Mouse (Mus musculus): ENCODE results near the gene Cntnap2. TPM values are rescaled to one million over a fixed set of nuclear protein-coding genes. Genes with fewer than 3 reads are reported as not detected.
"Not testable (repeated sequence)": the region's sequence is repeated elsewhere in the genome, so short reads cannot be mapped to it uniquely, and the experiment has no call there.

Cntnap2 gene
- polyA plus RNA-seq, 1 experiment, result not detected

- TF ChIP-seq E2F4 (IDR thresholded peaks at IDR 0.05; ENCODE audit: insufficient read depth) (no peak), REST (IDR thresholded peaks at IDR 0.05; ENCODE audit: insufficient read depth, insufficient read length) (no peak), MYOD1 (IDR thresholded peaks at IDR 0.05; ENCODE audit: control insufficient read depth in 1 of 3, insufficient read length in 2 of 3, low read depth in 2 of 3) (no peak), POLR2AphosphoS2 (IDR thresholded peaks at IDR 0.05; ENCODE audit: insufficient read length, low read depth) (no peak), TCF12 (IDR thresholded peaks at IDR 0.05; ENCODE audit: insufficient read depth, poor library complexity, severe bottlenecking) (no peak), POLR2A (IDR thresholded peaks at IDR 0.05; ENCODE audit: insufficient read length, low read depth) (no peak), SRF (IDR thresholded peaks at IDR 0.05; ENCODE audit: control insufficient read depth, insufficient read length, low read depth) (no peak), CEBPB (IDR thresholded peaks at IDR 0.05; ENCODE audit: insufficient read depth, poor library complexity, severe bottlenecking) (no peak), USF1 (IDR thresholded peaks at IDR 0.05; ENCODE audit: low read depth) (no peak), MAX (IDR thresholded peaks at IDR 0.05; ENCODE audit: low read depth) (no peak), MYOG (IDR thresholded peaks at IDR 0.05; ENCODE audit: control insufficient read depth in 1 of 3, insufficient read depth in 1 of 3, insufficient read length in 2 of 3, low read depth in 2 of 3) (no peak), TCF3 (IDR thresholded peaks at IDR 0.05; ENCODE audit: insufficient read length, low read depth) (no peak)
- Histone ChIP-seq H3K4me2 (ENCODE audit: low read depth) (no peak overlapping the region), H3ac (ENCODE audit: control insufficient read depth, insufficient read length) (no peak overlapping the region), H3K4me3 (no peak overlapping the region), H3K79me2 (ENCODE audit: control insufficient read depth, insufficient read depth) (no peaks in the 10 kb centered on the region), H3K36me3 (ENCODE audit: control insufficient read depth, insufficient read depth) (no peaks in the 10 kb centered on the region), H3K27me3 (ENCODE audit: control insufficient read depth, insufficient read depth, insufficient read length) (no peaks in the 10 kb centered on the region)
These were observed 2123.1 kb downstream of the Cntnap2 start for GRCm38 (mm10) chr6:47182252-47182651.

DNA sequence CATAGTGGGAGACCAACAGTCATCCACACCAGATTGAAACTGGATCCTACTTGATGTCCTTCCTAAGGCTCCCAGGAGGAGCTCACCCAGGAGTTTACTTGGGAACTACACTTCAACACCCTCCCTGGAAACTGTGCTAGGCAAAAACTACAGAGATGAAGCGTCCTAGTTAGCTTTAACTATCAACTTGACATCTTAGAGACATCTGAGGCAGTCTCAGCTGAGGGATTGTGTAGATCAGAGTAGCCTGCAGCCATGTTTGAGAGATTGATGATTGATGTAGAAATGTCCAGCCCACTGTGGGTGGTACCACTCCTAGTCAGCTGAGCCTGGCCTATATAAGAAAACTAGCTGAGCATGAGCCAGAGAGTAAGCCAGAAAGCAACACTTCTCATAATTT lies 2123.6 kb downstream of the Cntnap2 start:
- Histone ChIP-seq H3K79me2 (ENCODE audit: control insufficient read depth, insufficient read depth) (no peaks in the 10 kb centered on the region), H3K36me3 (ENCODE audit: control insufficient read depth, insufficient read depth) (no peaks in the 10 kb centered on the region), H3K4me2 (ENCODE audit: low read depth) (no peak overlapping the region), H3K4me3 (no peak overlapping the region), H3K27me3 (ENCODE audit: control insufficient read depth, insufficient read depth, insufficient read length) (no peaks in the 10 kb centered on the region), H3ac (ENCODE audit: control insufficient read depth, insufficient read length) (no peak overlapping the region)
- TF ChIP-seq E2F4 (IDR thresholded peaks at IDR 0.05; ENCODE audit: insufficient read depth) (no peak), USF1 (IDR thresholded peaks at IDR 0.05; ENCODE audit: low read depth) (no peak), CEBPB (IDR thresholded peaks at IDR 0.05; ENCODE audit: insufficient read depth, poor library complexity, severe bottlenecking) (no peak), POLR2A (IDR thresholded peaks at IDR 0.05; ENCODE audit: insufficient read length, low read depth) (no peak), TCF3 (IDR thresholded peaks at IDR 0.05; ENCODE audit: insufficient read length, low read depth) (no peak), MYOD1 (IDR thresholded peaks at IDR 0.05; ENCODE audit: control insufficient read depth in 1 of 3, insufficient read length in 2 of 3, low read depth in 2 of 3) (no peak), MAX (IDR thresholded peaks at IDR 0.05; ENCODE audit: low read depth) (no peak), TCF12 (IDR thresholded peaks at IDR 0.05; ENCODE audit: insufficient read depth, poor library complexity, severe bottlenecking) (no peak)

DNA sequence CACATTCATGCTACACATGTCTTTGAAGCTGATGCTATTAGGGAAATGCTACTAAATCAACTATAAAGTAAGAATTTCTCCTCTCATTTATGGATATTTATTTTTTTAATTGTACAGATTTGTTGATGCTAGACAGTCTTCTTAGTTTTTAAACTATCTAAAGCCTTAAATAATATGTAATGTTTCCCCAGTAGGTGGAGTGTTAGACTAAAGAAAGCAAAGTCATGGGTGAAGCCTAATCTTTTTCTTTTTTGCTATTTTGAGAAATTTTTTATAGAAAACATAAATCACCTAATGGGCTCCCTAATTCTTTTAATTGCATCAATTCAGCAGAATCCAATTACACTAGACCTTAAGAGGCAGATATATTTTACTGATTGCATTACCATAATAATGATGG lies 2124.7 kb downstream of the Cntnap2 start:
- not testable (repeated sequence) for H3K36me3 ChIP-seq (ENCODE audit: control insufficient read depth, insufficient read depth)

GRCm38 (mm10) chr6:47188193-47188592 lies 2129.0 kb downstream of the Cntnap2 start:
- H3ac ChIP-seq (ENCODE audit: control insufficient read depth, insufficient read length), result no peak overlapping the region
- H3K79me2 ChIP-seq (ENCODE audit: control insufficient read depth, insufficient read depth), result no peaks in the 10 kb centered on the region
- H3K27me3 ChIP-seq (ENCODE audit: control insufficient read depth, insufficient read depth, insufficient read length), result no peaks in the 10 kb centered on the region
- no peak overlapping the region for H3K4me3 ChIP-seq
- TF ChIP-seq USF1 (IDR thresholded peaks at IDR 0.05; ENCODE audit: low read depth), result no peak
- TF ChIP-seq SRF (IDR thresholded peaks at IDR 0.05; ENCODE audit: control insufficient read depth, insufficient read length, low read depth), result no peak
- no peak for TF ChIP-seq TCF3 (IDR thresholded peaks at IDR 0.05; ENCODE audit: insufficient read length, low read depth)
- no peak for TF ChIP-seq POLR2AphosphoS2 (IDR thresholded peaks at IDR 0.05; ENCODE audit: insufficient read length, low read depth)
- no peaks in the 10 kb centered on the region for H3K36me3 ChIP-seq (ENCODE audit: control insufficient read depth, insufficient read depth)
- no peak overlapping the region for H3K4me2 ChIP-seq (ENCODE audit: low read depth)

More for the DNA sequence above, 2124.7 kb downstream of the Cntnap2 start:
- H3K79me2 ChIP-seq (ENCODE audit: control insufficient read depth, insufficient read depth); H3K4me3 ChIP-seq; H3ac ChIP-seq (ENCODE audit: control insufficient read depth, insufficient read length); H3K27me3 ChIP-seq (ENCODE audit: control insufficient read depth, insufficient read depth, insufficient read length); H3K4me2 ChIP-seq (ENCODE audit: low read depth): not testable (repeated sequence)

DNA sequence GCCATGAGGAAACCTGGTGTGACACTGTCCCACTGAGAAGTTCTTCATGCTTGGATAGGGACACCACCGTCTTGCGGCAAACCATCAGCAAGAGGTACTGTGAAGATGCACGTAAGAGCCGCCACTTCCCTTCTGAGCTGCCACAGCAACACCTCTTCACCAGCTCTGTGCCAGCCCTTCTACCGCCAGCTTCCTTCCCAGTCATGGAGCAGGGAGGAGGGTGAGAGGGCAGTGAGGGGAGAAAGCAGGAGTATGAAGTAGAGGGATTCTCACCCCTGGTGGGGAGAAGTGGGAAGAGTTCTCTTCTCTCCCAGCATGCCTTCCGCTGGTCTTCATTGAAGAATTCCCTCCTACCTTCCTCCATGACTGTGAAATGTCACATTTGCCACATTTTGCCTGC lies 2129.4 kb downstream of the Cntnap2 start:
- H3ac ChIP-seq (ENCODE audit: control insufficient read depth, insufficient read length); H3K4me2 ChIP-seq (ENCODE audit: low read depth): not testable (repeated sequence)

DNA sequence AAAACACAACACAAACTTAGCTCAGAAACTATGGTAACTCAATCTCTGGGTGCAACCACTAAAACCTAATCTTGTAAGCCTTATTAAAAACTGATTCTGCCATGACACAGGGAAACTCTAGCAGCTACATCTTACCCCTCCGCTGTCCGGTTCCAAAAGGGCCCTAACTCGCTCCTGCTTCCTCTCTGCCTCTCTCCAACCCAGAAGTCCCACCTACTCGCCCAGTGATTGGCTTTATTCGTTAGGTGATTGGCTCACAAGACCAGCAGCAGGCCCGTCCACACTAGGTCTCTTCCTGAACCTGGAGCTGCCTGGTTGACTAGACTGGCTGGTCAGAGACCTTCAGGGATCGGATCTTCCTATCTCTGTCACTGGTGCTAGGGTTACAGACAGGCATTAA lies 2131.1 kb downstream of the Cntnap2 start:
- Histone ChIP-seq H3K27me3 (ENCODE audit: control insufficient read depth, insufficient read depth, insufficient read length) (no peaks in the 10 kb centered on the region), H3K79me2 (ENCODE audit: control insufficient read depth, insufficient read depth) (no peaks in the 10 kb centered on the region), H3K36me3 (ENCODE audit: control insufficient read depth, insufficient read depth) (no peaks in the 10 kb centered on the region), H3K4me2 (ENCODE audit: low read depth) (no peak overlapping the region), H3ac (ENCODE audit: control insufficient read depth, insufficient read length) (no peak overlapping the region), H3K4me3 (no peak overlapping the region)
- TF ChIP-seq MAX (IDR thresholded peaks at IDR 0.05; ENCODE audit: low read depth) (no peak), SRF (IDR thresholded peaks at IDR 0.05; ENCODE audit: control insufficient read depth, insufficient read length, low read depth) (no peak), TCF3 (IDR thresholded peaks at IDR 0.05; ENCODE audit: insufficient read length, low read depth) (no peak), CEBPB (IDR thresholded peaks at IDR 0.05; ENCODE audit: insufficient read depth, poor library complexity, severe bottlenecking) (no peak), MYOD1 (IDR thresholded peaks at IDR 0.05; ENCODE audit: control insufficient read depth in 1 of 3, insufficient read length in 2 of 3, low read depth in 2 of 3) (no peak), POLR2AphosphoS2 (IDR thresholded peaks at IDR 0.05; ENCODE audit: insufficient read length, low read depth) (no peak), POLR2A (IDR thresholded peaks at IDR 0.05; ENCODE audit: insufficient read length, low read depth) (no peak), MYOG (IDR thresholded peaks at IDR 0.05; ENCODE audit: control insufficient read depth in 1 of 3, insufficient read depth in 1 of 3, insufficient read length in 2 of 3, low read depth in 2 of 3) (no peak), E2F4 (IDR thresholded peaks at IDR 0.05; ENCODE audit: insufficient read depth) (no peak), USF1 (IDR thresholded peaks at IDR 0.05; ENCODE audit: low read depth) (no peak), REST (IDR thresholded peaks at IDR 0.05; ENCODE audit: insufficient read depth, insufficient read length) (no peak), TCF12 (IDR thresholded peaks at IDR 0.05; ENCODE audit: insufficient read depth, poor library complexity, severe bottlenecking) (no peak)

More for the DNA sequence above, 2129.4 kb downstream of the Cntnap2 start:
- H3K79me2 ChIP-seq (ENCODE audit: control insufficient read depth, insufficient read depth); H3K27me3 ChIP-seq (ENCODE audit: control insufficient read depth, insufficient read depth, insufficient read length); H3K36me3 ChIP-seq (ENCODE audit: control insufficient read depth, insufficient read depth); H3K4me3 ChIP-seq: not testable (repeated sequence)
